Mouse (Mus musculus) embryo, embryonic 10 days (tissue): ENCODE measurements at regions not wholly inside any gene's neighbourhood (a gene's known extent, or its start where the extent isn't known, plus 50 kb on each side); places are given as distances from the start of the nearest gene placed in this dataset.
A peak's percentile ranks its signal among the peaks of the same experiment; 100 is the strongest.

Experiments used
- DNase-seq: peaks from one replicate; pipeline ENCODE4 v3.0.0-alpha.2; 2015; ENCODE audit warnings: low spot score

DNA sequence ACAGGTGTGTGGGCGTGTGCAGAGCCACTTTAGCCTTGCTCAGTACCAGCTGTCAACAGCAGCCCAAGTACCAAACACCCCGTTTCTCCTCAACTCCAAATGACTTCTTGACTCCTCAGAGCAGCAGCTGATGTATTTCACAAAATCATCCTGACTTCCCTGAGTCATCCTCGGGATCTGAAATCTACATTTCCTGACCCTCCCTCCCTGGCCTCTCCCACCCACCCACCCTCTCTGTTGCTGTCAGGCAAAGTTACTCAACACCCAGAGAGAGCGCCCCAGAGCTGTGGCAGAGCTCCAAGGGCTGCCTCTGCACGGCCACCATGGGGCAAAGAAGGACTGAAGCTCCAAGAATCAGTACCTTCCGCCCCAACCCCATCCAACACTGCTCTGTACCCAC, 83.5 kb upstream of the Cyp1b1 start:
- no peak for DNase-seq

DNA sequence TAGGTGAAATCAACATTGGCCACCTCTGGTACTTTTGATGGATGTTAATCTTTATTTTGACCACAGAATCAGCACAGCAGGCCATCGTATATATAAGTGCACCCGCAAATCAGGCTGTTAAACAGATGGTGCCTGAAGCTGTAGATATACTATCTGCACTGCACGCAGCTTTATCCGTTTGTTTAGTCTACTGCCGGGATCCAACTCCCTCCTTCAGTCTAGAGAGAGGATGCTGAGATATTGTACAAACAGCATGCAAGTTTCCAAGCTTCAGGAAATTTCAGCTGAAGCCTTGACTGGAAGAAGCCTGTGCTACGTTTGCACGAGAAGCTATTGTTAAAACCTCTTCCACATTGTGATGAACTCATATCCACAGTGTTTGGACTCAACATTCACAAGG, 75.3 kb upstream of the Cyp1b1 start:
- no peak for DNase-seq

DNA sequence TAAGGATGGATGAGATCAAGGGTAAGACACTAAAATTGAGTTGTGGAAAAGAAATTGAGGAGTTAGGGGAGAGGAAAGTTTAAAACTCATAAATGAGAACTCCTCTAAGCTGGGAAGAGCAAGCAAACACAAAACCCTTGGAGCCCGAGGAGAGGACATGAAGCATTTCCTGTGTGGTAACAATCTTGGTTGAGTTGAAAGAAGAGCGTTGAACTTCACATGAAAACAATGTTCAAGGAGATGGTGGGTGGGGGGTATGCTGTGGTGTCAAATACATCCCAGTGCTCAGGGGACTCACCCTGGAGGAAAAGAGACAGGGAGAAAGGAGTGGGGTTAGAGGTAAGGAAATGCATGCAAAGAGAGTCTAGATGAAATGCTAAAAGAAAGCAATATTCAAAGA, 72.3 kb upstream of the Cyp1b1 start:
- DNase-seq, result no peak

DNA sequence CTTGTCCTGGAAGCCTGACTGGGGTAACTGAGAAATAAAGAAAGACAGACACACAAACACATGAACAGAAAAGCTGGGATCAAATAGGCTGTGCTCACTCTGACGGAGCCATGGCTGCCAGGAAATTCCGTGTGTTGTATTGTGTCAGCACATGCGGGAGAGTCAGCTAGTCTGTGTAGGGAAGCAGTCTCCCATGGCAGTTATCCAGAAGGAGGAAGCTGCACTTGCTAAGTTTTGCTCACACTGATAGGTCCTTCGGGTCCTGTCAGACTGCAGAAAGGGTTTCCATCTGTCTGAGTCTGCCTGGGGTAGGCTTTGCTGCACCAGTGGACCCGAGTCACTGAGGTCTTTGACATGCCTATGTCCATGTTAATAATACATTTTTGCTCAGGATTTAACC, 71.8 kb upstream of the Cyp1b1 start:
- no peak for DNase-seq

DNA sequence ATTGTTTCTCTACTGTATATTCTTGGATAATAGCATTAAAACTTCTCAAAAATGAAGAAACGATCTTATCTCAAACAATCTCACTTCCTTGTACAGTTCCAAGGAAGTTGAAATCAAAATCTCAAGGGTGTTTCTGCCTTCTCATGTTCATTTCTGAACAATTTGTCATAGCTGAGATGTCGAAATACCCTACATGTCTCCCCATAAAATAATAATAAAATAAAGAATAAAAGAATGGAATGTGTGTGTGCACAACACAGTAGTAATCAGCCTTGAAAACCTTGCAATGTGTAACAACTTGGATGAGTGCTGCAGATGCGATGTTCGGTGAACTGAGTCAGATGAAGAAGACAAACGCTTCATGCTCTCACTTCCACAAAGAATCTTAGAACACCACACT, 71.4 kb upstream of the Cyp1b1 start:
- DNase-seq, result no peak

DNA sequence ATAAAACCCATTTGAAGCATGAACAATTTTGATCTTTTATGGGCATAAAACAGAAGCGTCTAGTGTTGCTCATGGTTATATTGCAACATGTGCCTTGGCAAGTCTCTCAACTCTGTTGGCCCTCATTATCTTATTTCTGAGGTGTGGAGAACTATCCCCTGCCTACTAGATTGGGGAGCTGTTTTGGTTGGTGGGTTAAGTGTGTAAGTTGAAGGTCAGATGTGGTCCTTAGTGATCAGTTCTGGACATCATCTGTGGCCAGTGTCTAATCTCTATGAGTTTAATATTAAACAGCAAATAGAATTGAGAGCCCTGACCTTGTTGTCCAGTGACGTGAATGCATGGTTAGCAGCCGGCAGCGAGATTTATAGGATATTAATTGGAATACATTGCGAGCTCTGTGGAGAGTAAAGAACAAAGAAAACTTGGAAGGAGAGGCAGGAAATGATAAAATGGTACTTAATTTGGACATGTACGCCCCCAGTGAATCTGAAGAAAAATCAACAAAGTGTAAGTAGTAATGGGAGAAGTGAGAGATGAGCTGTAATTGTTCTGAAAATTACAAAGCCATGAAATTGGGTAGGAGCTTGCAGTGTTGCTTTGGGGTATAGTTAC, 69.5 kb upstream of the Cyp1b1 start:
- DNase-seq, result no peak

DNA sequence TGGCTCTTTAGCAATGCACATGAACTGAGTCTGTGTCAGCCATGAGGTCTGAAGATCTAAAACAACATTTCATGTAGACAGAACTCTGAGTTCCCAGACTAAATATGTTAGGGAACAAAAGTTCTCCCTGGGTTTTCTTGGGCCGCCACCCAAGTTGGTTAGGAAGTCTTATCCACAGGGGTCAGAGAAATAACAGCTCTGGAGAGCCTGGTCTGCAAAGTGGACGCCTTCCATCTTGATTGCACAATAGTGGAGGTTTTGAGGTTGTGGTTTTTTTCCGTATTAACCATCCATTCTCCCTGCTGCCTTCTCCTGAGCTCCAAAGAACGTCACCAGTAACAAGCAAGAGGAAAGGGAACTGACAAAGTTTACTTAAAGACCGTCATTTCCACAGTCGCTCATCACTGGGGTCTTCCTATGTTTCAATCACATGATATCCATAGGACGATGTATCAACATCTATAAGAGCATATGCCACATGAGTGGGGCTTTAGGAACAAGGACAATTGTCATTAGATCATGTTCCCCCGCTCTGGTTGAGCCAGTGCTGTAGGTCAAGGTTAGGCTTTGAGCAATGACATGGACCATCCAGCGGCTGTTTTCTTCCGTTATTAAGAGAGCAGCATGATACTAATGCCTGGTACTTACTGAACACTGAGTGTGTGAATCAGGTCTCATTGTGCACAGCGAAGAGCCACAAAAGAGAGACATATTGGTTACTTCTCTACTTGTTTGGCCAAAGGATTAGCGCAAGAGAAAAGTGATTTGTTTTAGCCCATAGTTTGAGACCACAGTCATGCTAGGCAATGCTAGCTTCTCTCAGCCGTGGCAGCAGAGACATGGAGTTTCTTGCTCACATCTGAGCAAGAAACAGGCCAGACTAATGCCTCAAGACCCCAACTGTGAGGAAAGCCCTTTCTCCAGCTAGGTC, 67.1 kb upstream of the Cyp1b1 start:
- no peak for DNase-seq

DNA sequence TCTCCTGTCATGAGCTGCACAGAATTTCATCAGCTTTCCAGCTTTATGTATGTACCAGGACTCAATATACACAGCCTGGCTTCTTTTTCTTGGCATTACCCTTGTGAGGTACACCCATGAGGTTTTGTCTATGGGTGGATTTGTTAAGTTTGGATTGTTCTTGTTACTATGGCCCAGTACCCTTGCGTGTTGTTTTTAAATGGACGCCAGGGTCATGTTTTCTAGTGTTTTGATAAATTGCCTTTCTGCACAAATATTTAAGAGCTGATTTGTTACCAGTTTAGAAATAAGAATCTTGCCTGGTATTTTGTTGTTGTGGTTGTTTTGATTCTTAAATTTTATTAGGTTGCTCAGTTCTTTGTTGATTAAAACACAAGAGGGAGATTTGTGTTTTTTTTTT, 66.4 kb upstream of the Cyp1b1 start:
- DNase-seq, result no peak

DNA sequence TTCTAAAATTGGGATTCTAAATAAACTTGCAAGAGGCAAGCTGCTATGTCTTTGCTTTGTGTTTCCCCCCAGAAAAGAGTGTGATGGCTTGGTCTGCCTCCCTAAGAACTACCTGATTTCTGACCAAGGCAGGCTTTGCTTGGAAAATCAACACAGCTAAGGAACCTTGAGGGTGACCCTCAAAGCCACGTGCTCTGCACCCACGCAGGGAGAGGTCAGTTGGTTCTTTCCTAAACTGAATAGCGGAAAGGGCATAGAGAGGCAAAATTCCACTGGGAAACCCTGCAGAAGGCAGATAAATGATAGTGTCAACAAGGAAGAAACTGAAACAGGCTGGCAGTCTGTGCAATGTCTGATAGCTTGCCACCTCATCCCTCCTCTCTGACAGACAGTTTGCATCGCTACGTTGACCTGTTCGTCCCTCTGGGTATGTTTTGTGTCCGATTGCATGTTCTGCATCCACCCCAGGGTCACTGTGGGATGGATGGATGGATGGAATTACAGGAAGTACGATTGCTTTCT, 63.1 kb upstream of the Cyp1b1 start:
- peak; percentile 25 for DNase-seq

DNA sequence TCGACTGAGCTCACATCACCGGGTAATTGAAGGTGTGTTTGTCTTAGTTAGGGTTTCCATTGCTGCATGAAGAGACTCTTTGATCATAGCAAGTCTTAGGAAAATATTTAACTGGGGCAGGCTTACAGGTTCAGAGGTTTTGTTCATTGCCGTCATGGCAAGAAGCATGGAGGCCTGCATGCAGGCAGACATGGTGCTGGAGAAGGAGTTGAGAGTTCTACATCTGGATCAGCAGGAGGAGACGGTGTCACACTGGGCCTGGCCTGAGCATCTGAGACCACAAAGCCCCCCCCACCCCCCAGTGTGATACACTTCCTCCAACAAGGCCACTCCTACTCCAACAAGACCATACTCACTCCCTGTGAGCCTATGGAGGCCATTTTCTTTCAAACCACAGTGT, 61.3 kb upstream of the Cyp1b1 start:
- no peak for DNase-seq

DNA sequence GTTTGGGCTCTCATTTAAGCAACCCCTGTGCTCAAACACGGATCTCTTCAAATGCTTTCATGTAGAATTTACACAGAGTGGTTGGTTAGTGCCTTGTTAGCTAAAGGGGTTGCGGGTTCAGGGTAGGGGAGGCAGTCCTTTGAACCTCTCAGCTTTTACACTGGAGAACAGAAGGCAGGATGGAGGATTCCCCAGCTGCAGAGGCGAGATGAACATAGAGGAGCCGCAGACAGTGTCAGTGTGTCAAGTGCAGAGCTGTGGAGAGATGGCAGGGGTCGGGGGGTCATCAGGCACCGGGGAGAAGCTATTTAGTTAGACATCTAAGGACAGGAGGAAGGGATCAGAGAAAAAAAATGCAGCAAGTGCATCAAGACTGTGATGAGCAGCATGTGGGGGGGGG, 60.4 kb upstream of the Cyp1b1 start:
- DNase-seq, result peak; percentile 21

DNA sequence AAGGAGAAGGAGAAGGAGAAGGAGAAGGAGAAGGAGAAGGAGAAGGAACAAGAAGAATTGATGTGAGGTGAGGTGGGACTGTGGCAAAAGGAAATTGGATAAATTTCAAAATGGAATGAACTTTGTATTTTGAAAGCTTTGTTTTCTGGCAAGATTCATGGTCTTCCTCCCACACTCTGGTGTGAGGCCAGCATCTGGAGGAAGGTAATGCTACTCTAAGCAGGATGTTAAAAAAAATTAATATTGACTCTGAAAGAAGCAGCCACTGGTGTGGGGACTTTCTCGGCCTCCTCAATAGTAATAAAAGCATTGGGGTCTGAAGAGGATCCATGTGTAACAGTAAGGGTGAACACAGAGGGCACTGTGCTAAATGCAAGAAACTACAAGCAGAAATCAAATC, 59.4 kb upstream of the Cyp1b1 start:
- DNase-seq, result no peak

DNA sequence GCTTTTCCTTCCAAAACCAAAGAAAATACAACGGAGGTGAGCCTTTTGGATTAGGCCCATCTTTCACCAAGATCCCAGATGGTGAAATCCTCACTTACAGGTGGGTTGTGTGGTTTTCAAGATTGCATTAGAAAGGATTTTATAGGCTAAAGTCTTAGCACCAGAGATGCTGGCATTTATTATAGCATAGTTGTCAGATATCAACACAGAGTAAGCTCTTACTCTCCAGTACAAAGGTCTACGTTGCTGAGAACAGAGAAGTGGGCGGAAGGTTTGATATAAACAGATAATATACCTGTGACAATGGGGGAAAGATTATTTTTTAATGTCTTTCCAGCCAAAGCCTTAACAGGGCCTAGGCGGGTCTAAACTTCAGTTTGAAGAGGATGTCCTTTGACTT, 57.4 kb upstream of the Cyp1b1 start:
- no peak for DNase-seq

DNA sequence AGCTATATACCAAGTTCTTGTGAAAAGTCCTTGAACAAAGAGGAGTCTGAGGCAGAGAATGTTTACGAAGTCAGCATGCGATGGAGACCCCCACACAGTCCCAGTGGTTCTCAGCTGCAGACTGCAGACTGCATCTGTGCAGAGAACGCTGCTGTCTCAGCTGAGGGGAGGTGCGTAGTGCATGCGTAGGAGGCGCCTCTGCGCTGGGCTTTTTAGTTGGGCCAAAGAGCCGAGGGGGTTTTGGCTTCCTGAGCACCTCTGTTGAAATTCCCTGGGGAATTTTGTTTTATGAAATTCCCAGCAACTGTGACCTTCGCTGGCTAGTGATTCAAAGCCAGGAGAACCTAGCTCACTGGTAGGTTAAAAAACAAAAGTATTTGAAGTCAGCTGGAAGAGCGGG, 56.9 kb upstream of the Cyp1b1 start:
- peak; percentile 60 for DNase-seq

DNA sequence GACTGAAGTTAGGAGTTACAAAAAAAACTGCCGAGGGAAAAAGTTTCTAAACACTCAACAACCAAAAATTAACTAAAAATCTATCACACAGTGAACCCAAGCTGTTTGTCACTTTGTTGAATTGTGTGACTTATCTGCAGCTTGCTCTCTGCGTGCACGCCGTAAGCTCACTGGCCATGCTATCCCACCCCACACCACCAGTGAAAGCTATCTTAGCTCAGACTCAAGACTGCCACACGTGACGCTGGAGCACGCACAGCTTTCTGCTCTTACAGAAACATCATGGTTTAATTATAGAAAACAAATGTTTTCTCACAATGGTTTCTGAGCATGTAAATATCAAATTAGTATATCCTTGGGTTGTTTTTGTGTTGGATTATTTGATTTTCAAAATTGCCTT, 56.0 kb upstream of the Cyp1b1 start:
- no peak for DNase-seq

DNA sequence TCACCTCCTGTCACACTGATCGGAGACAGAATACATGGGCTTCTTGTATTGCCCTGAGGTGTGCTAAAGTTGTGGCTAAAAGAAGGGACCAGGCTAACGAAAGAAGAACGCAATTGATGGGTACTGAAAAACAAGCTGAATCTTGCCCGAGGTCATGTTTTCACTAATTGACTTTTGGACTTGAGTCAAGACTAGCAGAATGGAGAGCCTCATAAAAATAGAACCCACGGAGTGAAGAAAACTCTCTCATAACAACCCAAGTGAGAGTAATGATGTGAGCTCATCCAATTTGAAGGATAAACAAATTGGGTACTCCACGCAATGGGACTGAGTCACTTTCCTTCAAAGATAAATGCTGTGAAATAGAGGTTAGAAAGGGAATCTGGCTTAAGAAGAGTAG, 55.0 kb upstream of the Cyp1b1 start:
- DNase-seq, result no peak

DNA sequence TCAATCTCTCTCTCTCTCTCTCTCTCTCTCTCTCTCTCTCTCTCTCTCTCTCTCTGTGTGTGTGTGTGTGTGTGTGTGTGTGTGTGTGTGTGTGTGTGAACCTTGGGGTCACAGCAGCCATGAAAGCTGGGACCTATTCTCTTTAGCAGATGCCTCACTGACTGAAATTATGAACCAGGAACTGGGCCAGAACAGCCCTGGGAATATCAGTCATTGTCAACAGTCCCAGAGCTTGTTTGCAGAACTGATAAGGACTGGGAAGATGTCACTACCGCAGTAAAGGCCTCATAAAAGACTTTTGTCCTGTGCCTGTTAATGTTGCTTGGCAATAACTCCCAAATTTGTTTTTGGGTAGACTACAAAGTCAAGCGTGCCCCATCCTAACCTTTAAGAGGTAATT, 53.2 kb upstream of the Cyp1b1 start:
- DNase-seq, result no peak

DNA sequence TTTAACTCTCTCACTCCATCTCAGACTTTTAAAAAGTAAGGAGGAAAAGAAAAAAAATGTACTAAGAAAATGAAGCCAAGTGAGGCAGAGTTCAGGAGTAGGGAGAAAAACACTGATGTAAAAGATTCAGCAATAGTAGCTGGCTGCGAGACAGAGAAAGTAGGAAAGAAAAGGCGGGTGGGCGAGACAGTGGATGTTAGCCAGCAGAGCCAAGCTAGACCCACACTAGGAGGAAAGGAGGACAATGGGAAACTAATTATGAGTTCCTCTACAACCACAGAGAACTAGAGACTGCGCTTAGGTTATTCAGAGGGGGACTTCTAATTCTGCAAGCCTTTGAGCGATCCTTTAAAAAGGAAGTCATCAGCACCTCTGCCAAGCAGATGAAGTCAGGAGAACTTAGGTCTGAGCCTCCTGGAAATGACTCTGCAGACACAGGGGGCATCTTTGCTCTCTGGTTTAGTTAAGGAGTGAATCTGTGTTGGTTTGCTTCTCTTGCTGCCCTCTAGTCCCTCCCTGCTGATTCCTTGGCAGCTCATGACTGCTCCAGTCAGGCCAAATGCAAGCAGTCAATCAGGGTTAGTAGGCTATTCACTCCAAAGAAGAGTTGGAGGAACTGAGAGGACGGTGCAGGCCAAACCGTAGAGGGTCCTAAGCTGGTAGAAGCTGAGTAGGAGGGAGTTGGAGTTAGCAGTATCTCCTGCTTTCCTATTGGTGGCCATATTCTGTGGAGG, 50.4 kb upstream of the Cyp1b1 start:
- no peak for DNase-seq
